Mouse (Mus musculus): Measurements from ENCODE around the gene Vwce.

Gene Vwce

GRCm38 (mm10) chr19:10691660-10692059 is 57.6 kb downstream of the Vwce start:
- DNase-seq, result no peak

- no peak for DNase-seq
Observed at GRCm38 (mm10) chr19:10692361-10692760, 58.3 kb downstream of the Vwce start.

- no peak for DNase-seq
Observed at GRCm38 (mm10) chr19:10693926-10694682, 60.1 kb downstream of the Vwce start.

GRCm38 (mm10) chr19:10695801-10696200 is 61.8 kb downstream of the Vwce start:
- DNase-seq, result no peak

GRCm38 (mm10) chr19:10698131-10698991 is 64.3 kb downstream of the Vwce start:
- DNase-seq, result peak in 1 of 2 experiments; percentile 49

GRCm38 (mm10) chr19:10699851-10700250 is 65.8 kb downstream of the Vwce start:
- DNase-seq, result no peak

GRCm38 (mm10) chr19:10701013-10701726 is 67.2 kb downstream of the Vwce start:
- peak; percentile 60 to 65 for DNase-seq

- DNase-seq, result no peak
Observed at GRCm38 (mm10) chr19:10702125-10702524, 68.1 kb downstream of the Vwce start.

- DNase-seq, result peak; percentile 59 to 60
Observed at GRCm38 (mm10) chr19:10703470-10703869, 69.5 kb downstream of the Vwce start.

- peak; percentile 58 to 66 for DNase-seq
Observed at GRCm38 (mm10) chr19:10707087-10707875, 73.3 kb downstream of the Vwce start.

- no peak for DNase-seq
Observed at GRCm38 (mm10) chr19:10707881-10708280, 73.9 kb downstream of the Vwce start.

- DNase-seq, result no peak
Observed at GRCm38 (mm10) chr19:10708900-10709299, 74.9 kb downstream of the Vwce start.

GRCm38 (mm10) chr19:10709360-10710087 is 75.5 kb downstream of the Vwce start:
- peak; percentile 100 for DNase-seq

GRCm38 (mm10) chr19:10710088-10710511 is 76.1 kb downstream of the Vwce start:
- peak; percentile 86 to 89 for DNase-seq

GRCm38 (mm10) chr19:10710751-10711150 is 76.7 kb downstream of the Vwce start:
- DNase-seq, result peak in 1 of 2 experiments; percentile 32

GRCm38 (mm10) chr19:10712194-10712593 is 78.2 kb downstream of the Vwce start:
- DNase-seq, result no peak

- DNase-seq, result no peak
Observed at GRCm38 (mm10) chr19:10712646-10713045, 78.6 kb downstream of the Vwce start.

GRCm38 (mm10) chr19:10713551-10713950 is 79.5 kb downstream of the Vwce start:
- no peak for DNase-seq

- no peak for DNase-seq
Observed at GRCm38 (mm10) chr19:10714168-10714567, 80.2 kb downstream of the Vwce start.

- DNase-seq, result peak; percentile 90 to 93
Observed at GRCm38 (mm10) chr19:10714682-10715475, 80.9 kb downstream of the Vwce start.

- DNase-seq, result no peak
Observed at GRCm38 (mm10) chr19:10715476-10715875, 81.5 kb downstream of the Vwce start.
